Mouse (Mus musculus): ENCODE results near the gene Cntnap5b.

GRCm38 (mm10) chr1:99907774-99908173 lies 135.2 kb downstream of the Cntnap5b start:
- TF ChIP-seq HCFC1 (IDR thresholded peaks at IDR 0.05; ENCODE audit: low read depth, low read length): no peak
- TF ChIP-seq RAD21 (IDR thresholded peaks at IDR 0.05; ENCODE audit: low read depth, low read length): no peak
- TF ChIP-seq E2F4 (IDR thresholded peaks at IDR 0.05; ENCODE audit: insufficient replicate concordance, low read depth, low read length): no peak
- no peak for TF ChIP-seq CTCF (conservative IDR thresholded peaks at IDR 0.05 in 1 of 2, IDR thresholded peaks at IDR 0.05 in 1 of 2; ENCODE audit: low read depth in 2 of 2, low read length in 2 of 2)
- TF ChIP-seq NELFE (IDR thresholded peaks at IDR 0.05; ENCODE audit: low read depth, low read length): no peak
- TF ChIP-seq EP300 (IDR thresholded peaks at IDR 0.05; ENCODE audit: low read length): no peak
